Mouse (Mus musculus) small intestine, adult 2 months (tissue): ENCODE data around the gene Vmn1r84.

Source experiments
- CTCF ChIP-seq: fragments of 200-500 bp; IDR thresholded peaks from 2 replicates; pipeline ENCODE4 v1.5.1; 2012; ENCODE audit warnings: low read depth, mild to moderate bottlenecking, control low read depth, inconsistent platforms, low read length, moderate library complexity, mixed read lengths; ENCODE audit not compliant: insufficient replicate concordance, insufficient read length; ENCODE audit errors: extremely low read depth
- POLR2A ChIP-seq: fragments of 200-500 bp; IDR thresholded peaks from 2 replicates; pipeline ENCODE4 v1.6.1; 2012; ENCODE audit warnings: low read depth, mild to moderate bottlenecking, control low read depth, inconsistent platforms, low read length, moderate library complexity

GRCm38 (mm10) chr7:12329381-12329780 lies 39.7 kb downstream of the Vmn1r84 start, which contains the start of gene Vmn1r83:
- no peak for TF ChIP-seq CTCF
- no peak for TF ChIP-seq POLR2A
